ENCODE assay signal across 8 mouse cellular contexts in genomic region chr11:32349284-32349953, GRCm38 (mm10). TPM values are rescaled to one million over a fixed set of nuclear protein-coding genes. Genes with fewer than 3 reads are reported as not detected.
DNase-seq lines count a peak whose midpoint lies in the region; ATAC-seq and TF ChIP-seq lines count a peak whose summit lies in the region.

No protein-coding gene starts in this region.

- no peaks in the 10 kb centered on the region for H3K9me3 ChIP-seq in intestine, embryonic 14.5 days (ENCODE audit: control insufficient read depth, low read length)
- 0 out of 2 replicates have a peak, but pooled peaks cover under 1% of the 10 kb centered on the region for H3K9me3 ChIP-seq in megakaryocyte, embryonic 14.5 days

- peaks cover 26% of the 10 kb centered on the region for H3K36me3 ChIP-seq in intestine, embryonic 14.5 days (ENCODE audit: control insufficient read depth, insufficient read depth, low read length)
- H3K36me3 ChIP-seq in megakaryocyte, embryonic 14.5 days (replicated peaks; ENCODE audit: low read length), result no peaks in the 10 kb centered on the region

- ATAC-seq in intestine, embryonic 14.5 days (replicated peaks; ENCODE audit: low FRiP score, low TSS enrichment, low read depth), result no peak

- 73% methylated on average over 13 of the region's 13 CpGs for WGBS in intestine, embryonic 14.5 days

- no peak for TF ChIP-seq CTCF in bone marrow macrophage, adult 2 months (IDR thresholded peaks at IDR 0.05; ENCODE audit: low read depth, low read length)

- DNase-seq in fat pad, adult 2 months (ENCODE audit: extremely low read depth, low read depth, low spot score), result peak; percentile 25
- no peak for DNase-seq in intestine, embryonic 14.5 days (ENCODE audit: low spot score)
- no peak for DNase-seq in right cerebral cortex, adult 18-20 months
- no peak for DNase-seq in T-cell, adult 2 months (ENCODE audit: low spot score)
- no peak for DNase-seq in spleen, adult 12 weeks (ENCODE audit: low spot score)
- no peak for DNase-seq in left cerebral cortex, postnatal 36 days (ENCODE audit: low spot score in 2 of 2)

- no peak for TF ChIP-seq POLR2A in bone marrow macrophage, adult 2 months (IDR thresholded peaks at IDR 0.05; ENCODE audit: borderline replicate concordance, low read depth, low read length)

- peak overlapping the region; percentile 81 for H3K4me2 ChIP-seq in intestine, embryonic 14.5 days (ENCODE audit: low read length)

- H3K9ac ChIP-seq in intestine, embryonic 14.5 days (ENCODE audit: low read length), result no peak overlapping the region

- H3K4me3 ChIP-seq in bone marrow macrophage, adult 2 months (ENCODE audit: insufficient read depth, low read length), result peak overlapping the region; percentile 83
- peak overlapping the region; percentile 83 for H3K4me3 ChIP-seq in intestine, embryonic 14.5 days (ENCODE audit: low read depth, low read length)
- peak overlapping the region; percentile 43 for H3K4me3 ChIP-seq in megakaryocyte, embryonic 14.5 days (replicated peaks)

- H3K4me1 ChIP-seq in bone marrow macrophage, adult 2 months (ENCODE audit: control insufficient read depth, insufficient read depth, low read length), result peaks cover 42% of the 10 kb centered on the region
- H3K4me1 ChIP-seq in intestine, embryonic 14.5 days (replicated peaks; ENCODE audit: control insufficient read depth, insufficient read depth, low read length), result peaks cover 24% of the 10 kb centered on the region
- H3K4me1 ChIP-seq in megakaryocyte, embryonic 14.5 days, result peaks cover 53% of the 10 kb centered on the region

- intact Hi-C loops in left cerebral cortex, postnatal 36 days (cut with DNase I), result loop anchor here (5.0 to 10.0 kb wide), 2 partner anchors 103 to 235 kb away; no protein-coding TSS in a partner anchor

- H3K27ac ChIP-seq in bone marrow macrophage, adult 2 months (ENCODE audit: insufficient read depth, low read depth, low read length), result peak overlapping the region; percentile 94
- H3K27ac ChIP-seq in intestine, embryonic 14.5 days (ENCODE audit: low read depth), result no peak overlapping the region

- no peaks in the 10 kb centered on the region for H3K27me3 ChIP-seq in intestine, embryonic 14.5 days (replicated peaks; ENCODE audit: control insufficient read depth, insufficient read depth, low read length)
- H3K27me3 ChIP-seq in megakaryocyte, embryonic 14.5 days (replicated peaks), result peaks cover 74% of the 10 kb centered on the region

RNA-seq across cellular contexts. Expression of gene Sh3pxd2b, which starts 1.8 kb away (rescaled TPM):
- 54.6 and 64.9 TPM in 2 replicates for polyA plus RNA-seq in bone marrow macrophage, adult 2 months (2012; ENCODE audit: insufficient read depth, insufficient read length, missing spikeins)
- polyA plus RNA-seq in intestine, embryonic 14.5 days (2014; fragmentation: Nextera tagmentation; extraction: Ambion mirVana), result 20.0 and 23.1 TPM in 2 replicates
- 1.3 and 2.1 TPM in 2 replicates for polyA plus RNA-seq in megakaryocyte, embryonic 14.5 days (2012; ENCODE audit: insufficient read depth, low replicate concordance)
- 10 to 100 TPM; 10.8 to 13.3 TPM for total RNA-seq in left cerebral cortex, postnatal 36 days (2021)

RNA-seq across cellular contexts. Expression of gene Hbq1a, which starts 49.5 kb away (rescaled TPM):
- not detected in 2 replicates for polyA plus RNA-seq in bone marrow macrophage, adult 2 months (2012; ENCODE audit: insufficient read depth, insufficient read length, missing spikeins)
- polyA plus RNA-seq in intestine, embryonic 14.5 days (2014; fragmentation: Nextera tagmentation; extraction: Ambion mirVana), result not detected in 2 replicates
- not detected in 2 replicates for polyA plus RNA-seq in megakaryocyte, embryonic 14.5 days (2012; ENCODE audit: insufficient read depth, low replicate concordance)
- total RNA-seq in left cerebral cortex, postnatal 36 days (2021), result 1 to 10 TPM in 1 of 2 experiments, under 1 TPM in 1; 0.72 to 1.0 TPM

RNA-seq across cellular contexts. Expression of gene Hba-a2, which starts 53.1 kb away (rescaled TPM):
- polyA plus RNA-seq in bone marrow macrophage, adult 2 months (2012; ENCODE audit: insufficient read depth, insufficient read length, missing spikeins), result 1.4 TPM in 1 of 2 replicates, not detected in the other
- polyA plus RNA-seq in intestine, embryonic 14.5 days (2014; fragmentation: Nextera tagmentation; extraction: Ambion mirVana), result 5,179 and 7,428 TPM in 2 replicates
- polyA plus RNA-seq in megakaryocyte, embryonic 14.5 days (2012; ENCODE audit: insufficient read depth, low replicate concordance), result 578 and 1,883 TPM in 2 replicates
- 100 to 1,000 TPM; 345 to 363 TPM for total RNA-seq in left cerebral cortex, postnatal 36 days (2021)

Comparison
In these comparisons a context has a peak if more than half of its experiments do, and no peak if none do; other contexts are left out.
1. RNA of gene Hba-a2, which starts 53.1 kb away (polyA plus RNA-seq): 5,179 to 7,428 TPM in intestine, embryonic 14.5 days and 578 to 1,883 TPM in megakaryocyte, embryonic 14.5 days; 1.4 TPM in bone marrow macrophage, adult 2 months; every median in the first group is over 100 times any median in the second.
2. Peak in every context shown above with its lines, with median percentiles within 50 percentile points of each other: H3K4me3 ChIP-seq.